Mouse (Mus musculus) thymus, adult 18-20 months (tissue): ENCODE measurements around the gene Cfap65.

Experiments used
- DNase-seq, 2 experiments: peaks; one replicate each; pipeline ENCODE4 v3.0.0; 2022; ENCODE audit warnings: mixed read lengths in 2 of 2

Cfap65 gene

GRCm38 (mm10) chr1:74936221-74936830 is 927 bp upstream of the Cfap65 start:
- DNase-seq: no peak

GRCm38 (mm10) chr1:74927621-74928296 is 7.6 kb downstream of the Cfap65 start:
- DNase-seq: no peak

GRCm38 (mm10) chr1:74926721-74927120 is 8.7 kb downstream of the Cfap65 start:
- DNase-seq: no peak

- DNase-seq: no peak
These were observed 10.9 kb downstream of the Cfap65 start for GRCm38 (mm10) chr1:74924464-74924863.

GRCm38 (mm10) chr1:74915706-74916105 is 19.7 kb downstream of the Cfap65 start:
- no peak for DNase-seq

GRCm38 (mm10) chr1:74902191-74902590 is 33.2 kb downstream of the Cfap65 start:
- DNase-seq: no peak

- DNase-seq: no peak
These were observed 33.7 kb downstream of the Cfap65 start for GRCm38 (mm10) chr1:74901686-74902085.

GRCm38 (mm10) chr1:74900341-74901285 is 34.8 kb downstream of the Cfap65 start:
- DNase-seq: no peak

GRCm38 (mm10) chr1:74898656-74899431 is 36.6 kb downstream of the Cfap65 start:
- no peak for DNase-seq

- no peak for DNase-seq
These were observed 37.4 kb downstream of the Cfap65 start for GRCm38 (mm10) chr1:74897976-74898375.

GRCm38 (mm10) chr1:74894966-74895365 is 40.4 kb downstream of the Cfap65 start:
- DNase-seq: no peak

- DNase-seq: no peak
These were observed 42.1 kb downstream of the Cfap65 start, which contains the start of gene Cryba2 for GRCm38 (mm10) chr1:74893134-74893855. Gene Cryba2, minus strand, starts transcription at chr1:74893143.

GRCm38 (mm10) chr1:74892351-74893133 is 42.9 kb downstream of the Cfap65 start:
- DNase-seq: no peak

GRCm38 (mm10) chr1:74891513-74891912 is 43.9 kb downstream of the Cfap65 start:
- DNase-seq: no peak

- DNase-seq: no peak
These were observed 49.9 kb downstream of the Cfap65 start, which contains the start of gene Fev for GRCm38 (mm10) chr1:74885369-74886042. Gene Fev, minus strand, starts transcription at chr1:74885419.

GRCm38 (mm10) chr1:74884196-74885141 is 50.9 kb downstream of the Cfap65 start:
- no peak for DNase-seq

GRCm38 (mm10) chr1:74883441-74883840 is 52.0 kb downstream of the Cfap65 start:
- no peak for DNase-seq

GRCm38 (mm10) chr1:74882828-74883227 is 52.6 kb downstream of the Cfap65 start:
- no peak for DNase-seq

- no peak for DNase-seq
These were observed 53.2 kb downstream of the Cfap65 start for GRCm38 (mm10) chr1:74882055-74882734.
